Mouse (Mus musculus) hindbrain, embryonic 10.5 days (tissue): ENCODE measurements at regions not wholly inside any gene's neighbourhood (a gene's known extent, or its start where the extent isn't known, plus 50 kb on each side); places are given as distances from the start of the nearest gene placed in this dataset.
"Not testable (repeated sequence)": the region's sequence is repeated elsewhere in the genome, so short reads cannot be mapped to it uniquely, and the experiment has no call there.

Experiments used
- DNase-seq: peaks from one replicate; pipeline ENCODE4 v3.0.0-alpha.2; 2017; ENCODE audit warnings: low spot score
- H3K27ac ChIP-seq: fragments of 300-500 bp; sonication (generic); 2 replicates; pipeline ENCODE4 v1.5.1; 2016; ENCODE audit warnings: mild to moderate bottlenecking, moderate library complexity
- H3K27me3 ChIP-seq: fragments of 300-500 bp; sonication (generic); 2 replicates; pipeline ENCODE4 v1.6.1; 2016; ENCODE audit warnings: mild to moderate bottlenecking; ENCODE audit not compliant: poor library complexity, insufficient read depth, severe bottlenecking
- H3K36me3 ChIP-seq: fragments of 300-500 bp; sonication (generic); 2 replicates; pipeline ENCODE4 v1.6.1; 2016; ENCODE audit warnings: mild to moderate bottlenecking, moderate library complexity
- H3K4me1 ChIP-seq: fragments of 300-500 bp; sonication (generic); replicated peaks from 2 replicates; pipeline ENCODE4 v1.6.1; 2016; ENCODE audit warnings: mild to moderate bottlenecking
- H3K4me3 ChIP-seq: fragments of 300-500 bp; sonication (generic); 2 replicates; pipeline ENCODE4 v1.5.1; 2016; ENCODE audit warnings: mild to moderate bottlenecking, moderate library complexity
- H3K9me3 ChIP-seq: fragments of 300-500 bp; sonication (generic); 2 replicates; pipeline ENCODE4 v1.6.1; 2016; ENCODE audit warnings: mild to moderate bottlenecking, moderate library complexity
- WGBS: fragments of 180-500 bp; shearing (Covaris S2); methylation state at CpG from one replicate; pipeline ENCODE4 v1.1.7; 2016; 5-methylcytosine and 5-hydroxymethylcytosine counted together

DNA sequence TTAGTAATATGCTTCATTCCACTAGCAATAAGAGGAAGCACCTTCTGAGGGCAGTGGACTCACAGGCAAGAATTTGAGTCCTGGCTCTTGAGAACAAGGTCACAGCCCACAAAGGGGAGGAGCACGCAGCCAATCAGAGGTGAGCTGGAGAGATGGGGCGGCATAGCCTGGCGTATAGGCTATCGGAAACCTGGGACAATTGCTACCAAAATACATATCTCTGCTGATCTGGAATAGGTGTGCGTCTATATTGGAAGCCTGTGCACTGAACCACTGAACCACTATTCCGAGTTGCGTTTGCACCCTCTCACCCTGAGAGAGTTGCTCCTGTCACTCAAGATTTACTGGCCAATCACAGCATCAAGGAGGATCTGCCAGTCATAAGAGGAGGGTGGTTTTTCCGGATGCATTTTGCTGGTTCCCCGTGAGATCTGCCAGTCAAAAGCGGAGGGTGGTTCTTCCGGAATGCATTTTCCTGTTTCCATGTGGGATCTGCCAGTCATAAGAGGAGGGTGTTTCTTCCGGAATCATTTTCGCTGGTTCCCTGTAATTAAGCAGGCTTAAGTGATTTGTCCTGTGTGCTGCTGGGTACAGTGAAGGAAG lies 80.1 kb upstream of the Riok2 start:
- Histone ChIP-seq H3K27ac (peak overlapping the region; percentile 83), H3K4me3 (peak overlapping the region; percentile 56)
- H3K4me1 ChIP-seq, H3K36me3 ChIP-seq, H3K9me3 ChIP-seq, H3K27me3 ChIP-seq: not testable (repeated sequence)
- DNase-seq = peak; percentile 80
- WGBS = under 1% methylated on average over 13 of the region's 13 CpGs

DNA sequence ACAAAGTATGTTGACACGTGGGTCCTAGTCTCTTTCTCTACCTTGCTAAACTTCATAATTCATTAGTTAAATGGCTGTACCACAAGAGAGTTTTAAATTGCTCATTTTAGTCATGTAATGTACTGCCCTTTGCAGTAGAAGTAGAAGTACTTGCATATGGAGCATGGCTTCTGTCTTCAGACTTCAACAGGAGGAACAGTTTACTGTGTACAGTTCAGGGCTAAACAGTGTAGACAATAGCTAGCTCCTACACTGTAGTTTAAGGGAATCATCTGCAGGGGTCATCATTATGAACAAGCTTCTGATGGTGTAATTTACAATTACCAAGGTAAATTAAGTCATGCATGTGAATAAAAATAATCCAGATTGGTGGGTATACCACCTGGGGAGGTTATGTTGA lies 79.1 kb upstream of the Riok2 start:
- not testable (repeated sequence) for H3K9me3 ChIP-seq, H3K27me3 ChIP-seq, H3K27ac ChIP-seq, DNase-seq, H3K36me3 ChIP-seq, H3K4me1 ChIP-seq
- 3% methylated on average over 1 of the region's 1 CpGs for WGBS
- H3K4me3 ChIP-seq = peak overlapping the region; percentile 56

GRCm38 (mm10) chr17:17303496-17303895 lies 70.6 kb upstream of the Riok2 start:
- DNase-seq, H3K4me1 ChIP-seq, H3K4me3 ChIP-seq, H3K36me3 ChIP-seq, H3K27me3 ChIP-seq, H3K27ac ChIP-seq: not testable (repeated sequence)
- H3K9me3 ChIP-seq = peaks cover 59% of the 10 kb centered on the region
- 95% methylated on average over 10 of the region's 10 CpGs for WGBS
